Mouse (Mus musculus) C2C12 (cell line): ENCODE data around the gene Snap47.
"Not testable (repeated sequence)": the region's sequence is repeated elsewhere in the genome, so short reads cannot be mapped to it uniquely, and the experiment has no call there.

ENCODE experiments used
- CEBPB ChIP-seq: IDR thresholded peaks from one replicate; pipeline ENCODE4 v1.6.1; 2011; ENCODE audit warnings: low read depth, mild to moderate bottlenecking, control low read depth, moderate library complexity
- CTCF ChIP-seq: IDR thresholded peaks from one replicate; pipeline ENCODE4 v1.5.1; 2011; ENCODE audit not compliant: control insufficient read depth, insufficient read depth, insufficient read length
- MAX ChIP-seq: IDR thresholded peaks from one replicate; pipeline ENCODE4 v1.6.1; 2011; ENCODE audit warnings: mild to moderate bottlenecking, control low read depth
- MYOD1 ChIP-seq: IDR thresholded peaks from one replicate; pipeline ENCODE4 v1.6.1; 2011; ENCODE audit warnings: low read depth; ENCODE audit not compliant: control insufficient read depth, insufficient read length
- MYOG ChIP-seq: IDR thresholded peaks from one replicate; pipeline ENCODE4 v1.6.1; 2011; ENCODE audit not compliant: control insufficient read depth, insufficient read length; ENCODE audit errors: extremely low read depth
- USF1 ChIP-seq: IDR thresholded peaks from one replicate; pipeline ENCODE4 v1.6.1; 2011; ENCODE audit warnings: low read depth, mild to moderate bottlenecking, control low read depth, moderate library complexity

- not testable (repeated sequence) for TF ChIP-seq CTCF, MYOG, USF1, MAX, MYOD1, CEBPB
Observed at GRCm38 (mm10) chr11:59367955-59368354, 83.0 kb downstream of the Snap47 start.
